Mouse (Mus musculus) adrenal gland, postnatal 25 days (tissue): ENCODE measurements around the gene Oit3. TPM values are rescaled to one million over a fixed set of nuclear protein-coding genes. Genes with fewer than 3 reads are reported as not detected.
"Not testable (repeated sequence)": the region's sequence is repeated elsewhere in the genome, so short reads cannot be mapped to it uniquely, and the experiment has no call there.

Source experiments
- DNase-seq: peaks from one replicate; pipeline ENCODE4 v3.0.0; 2021; ENCODE audit warnings: mixed read lengths
- total RNA-seq: library from RNA; stranded (reverse); gene quantifications from 2 replicates; pipeline ENCODE4 v1.2.3, GENCODE M21; 2021

Gene Oit3
- total RNA-seq, 1 experiment from 2014 or later = 6.2 TPM

GRCm38 (mm10) chr10:59429448-59430135 lies 12.0 kb downstream of the Oit3 start:
- no peak for DNase-seq

- DNase-seq = no peak
Observed at GRCm38 (mm10) chr10:59426371-59426770, 15.2 kb downstream of the Oit3 start.

- peak; percentile 58 for DNase-seq
Observed at GRCm38 (mm10) chr10:59425369-59425768, 16.2 kb downstream of the Oit3 start.

GRCm38 (mm10) chr10:59424453-59424852 lies 17.1 kb downstream of the Oit3 start:
- DNase-seq = no peak

- no peak for DNase-seq
Observed at GRCm38 (mm10) chr10:59419516-59419915, 22.1 kb downstream of the Oit3 start.

GRCm38 (mm10) chr10:59416623-59417022 lies 25.0 kb downstream of the Oit3 start:
- DNase-seq = no peak

- DNase-seq = no peak
Observed at GRCm38 (mm10) chr10:59413711-59414110, 27.9 kb downstream of the Oit3 start.

GRCm38 (mm10) chr10:59410264-59410663 lies 31.3 kb downstream of the Oit3 start:
- DNase-seq = no peak

GRCm38 (mm10) chr10:59408499-59408898 lies 33.1 kb downstream of the Oit3 start:
- no peak for DNase-seq

GRCm38 (mm10) chr10:59403793-59404149 lies 37.8 kb downstream of the Oit3 start:
- no peak for DNase-seq

GRCm38 (mm10) chr10:59402899-59403792 lies 38.4 kb downstream of the Oit3 start, which contains the start of gene Pla2g12b:
Pla2g12b (plus strand) TSS chr10:59403660.
- DNase-seq = no peak

GRCm38 (mm10) chr10:59395461-59395860 lies 46.1 kb downstream of the Oit3 start, which contains the start of gene Gm10273:
Gm10273 (plus strand) TSS chr10:59395632.
- not testable (repeated sequence) for DNase-seq

- DNase-seq = no peak
Observed at GRCm38 (mm10) chr10:59391907-59392306, 49.7 kb downstream of the Oit3 start.

- no peak for DNase-seq
Observed at GRCm38 (mm10) chr10:59389652-59390051, 51.9 kb downstream of the Oit3 start.

- no peak for DNase-seq
Observed at GRCm38 (mm10) chr10:59386951-59387350, 54.6 kb downstream of the Oit3 start.

GRCm38 (mm10) chr10:59381563-59381962 lies 60.0 kb downstream of the Oit3 start:
- not testable (repeated sequence) for DNase-seq

- no peak for DNase-seq
Observed at GRCm38 (mm10) chr10:59380411-59380821, 61.2 kb downstream of the Oit3 start.

- no peak for DNase-seq
Observed at GRCm38 (mm10) chr10:59379927-59380326, 61.7 kb downstream of the Oit3 start.

- DNase-seq = no peak
Observed at GRCm38 (mm10) chr10:59378728-59379127, 62.9 kb downstream of the Oit3 start.

- DNase-seq = no peak
Observed at GRCm38 (mm10) chr10:59377906-59378305, 63.7 kb downstream of the Oit3 start.
